Mouse (Mus musculus) embryonic facial prominence, embryonic 13.5 days (tissue): ENCODE results near the gene Eral1. TPM values are rescaled to one million over a fixed set of nuclear protein-coding genes. Genes with fewer than 3 reads are reported as not detected.

ENCODE experiments used
- ATAC-seq: fragments of 200-750 bp; cut with Nextera tagmentation; 2 replicates; pipeline ENCODE4 v1.8.0; 2017; ENCODE audit warnings: low read depth; ENCODE audit not compliant: insufficient number of reproducible peaks, insufficient read depth, low FRiP score, low TSS enrichment
- H3K27ac ChIP-seq: fragments of 300-500 bp; sonication (generic); 2 replicates; pipeline ENCODE4 v1.5.1; 2015; ENCODE audit warnings: moderate library complexity, mild to moderate bottlenecking, inconsistent platforms
- H3K27me3 ChIP-seq: fragments of 300-500 bp; sonication (generic); 2 replicates; pipeline ENCODE4 v1.6.1; 2015; ENCODE audit warnings: mild to moderate bottlenecking, inconsistent platforms
- H3K36me3 ChIP-seq: fragments of 300-500 bp; sonication (generic); 2 replicates; pipeline ENCODE4 v1.6.1; 2015; ENCODE audit warnings: mild to moderate bottlenecking, inconsistent platforms
- H3K4me1 ChIP-seq: fragments of 300-500 bp; sonication (generic); 2 replicates; pipeline ENCODE4 v1.6.1; 2015; ENCODE audit warnings: inconsistent platforms
- H3K4me2 ChIP-seq: fragments of 300-500 bp; sonication (generic); 2 replicates; pipeline ENCODE4 v1.6.1; 2015; ENCODE audit warnings: moderate library complexity, mild to moderate bottlenecking, inconsistent platforms
- H3K4me3 ChIP-seq: fragments of 300-500 bp; sonication (generic); 2 replicates; pipeline ENCODE4 v1.5.1; 2015; ENCODE audit warnings: mild to moderate bottlenecking, inconsistent platforms
- H3K9ac ChIP-seq: fragments of 300-500 bp; sonication (generic); 2 replicates; pipeline ENCODE4 v1.6.1; 2015; ENCODE audit warnings: mild to moderate bottlenecking, inconsistent platforms
- H3K9me3 ChIP-seq: fragments of 300-500 bp; sonication (generic); 2 replicates; pipeline ENCODE4 v1.6.1; 2016; ENCODE audit warnings: inconsistent platforms
- WGBS: fragments of 180-500 bp; shearing (Covaris S2); methylation state at CpG from one replicate; pipeline ENCODE4 v1.1.7; 2015; ENCODE audit warnings: mixed read lengths; 5-methylcytosine and 5-hydroxymethylcytosine counted together
- polyA plus RNA-seq: library from polyadenylated mRNA; unstranded; fragments of >200 nt; fragmentation: Nextera tagmentation; extraction: Ambion mirVana; gene quantifications from 2 replicates; pipeline ENCODE4 v1.2.1, GENCODE M21; 2015

Eral1 gene
- polyA plus RNA-seq, 1 experiment from 2014 or later = 34.8 TPM

GRCm38 (mm10) chr11:78086925-78087479, 6.8 kb upstream of the Eral1 start:
- Histone ChIP-seq H3K27me3 (no peaks in the 10 kb centered on the region; the same call in 1 of the 2 replicates), H3K4me3 (no peak overlapping the region), H3K4me1 (no peaks in the 10 kb centered on the region)

GRCm38 (mm10) chr11:78083595-78083994, 3.4 kb upstream of the Eral1 start:
- Histone ChIP-seq H3K9ac (no peak overlapping the region), H3K36me3 (no peaks in the 10 kb centered on the region), H3K4me3 (no peak overlapping the region), H3K27me3 (no peaks in the 10 kb centered on the region; the same call in 1 of the 2 replicates), H3K4me1 (peaks cover 13% of the 10 kb centered on the region), H3K4me2 (no peak overlapping the region), H3K9me3 (no peaks in the 10 kb centered on the region), H3K27ac (no peak overlapping the region)
- WGBS = 36% methylated on average over 1 of the region's 1 CpGs
- no peak for ATAC-seq

More at GRCm38 (mm10) chr11:78086925-78087479, 6.8 kb upstream of the Eral1 start:
- no peaks in the 10 kb centered on the region for H3K36me3 ChIP-seq
- no peak overlapping the region for H3K9ac ChIP-seq
- H3K27ac ChIP-seq = no peak overlapping the region
- WGBS = 68% methylated on average over 4 of the region's 4 CpGs
- no peaks in the 10 kb centered on the region for H3K9me3 ChIP-seq
- H3K4me2 ChIP-seq = no peak overlapping the region
- ATAC-seq = no peak

GRCm38 (mm10) chr11:78074666-78075065, 5.5 kb downstream of the Eral1 start:
- no peaks in the 10 kb centered on the region for H3K9me3 ChIP-seq
- peaks cover 9% of the 10 kb centered on the region for H3K4me1 ChIP-seq
- H3K4me3 ChIP-seq = no peak overlapping the region
- no peak overlapping the region for H3K9ac ChIP-seq
- H3K4me2 ChIP-seq = no peak overlapping the region
- 83% methylated on average over 4 of the region's 4 CpGs for WGBS
- H3K27me3 ChIP-seq = no peaks in the 10 kb centered on the region
- H3K27ac ChIP-seq = no peak overlapping the region
- H3K36me3 ChIP-seq = peaks cover 60% of the 10 kb centered on the region
- no peak for ATAC-seq

GRCm38 (mm10) chr11:78074277-78074652, 5.9 kb downstream of the Eral1 start:
- Histone ChIP-seq H3K36me3 (peaks cover 60% of the 10 kb centered on the region), H3K4me1 (peaks cover 5% of the 10 kb centered on the region), H3K27me3 (no peaks in the 10 kb centered on the region), H3K4me2 (no peak overlapping the region), H3K9ac (no peak overlapping the region), H3K9me3 (no peaks in the 10 kb centered on the region), H3K27ac (no peak overlapping the region), H3K4me3 (no peak overlapping the region)
- no peak for ATAC-seq
- 86% methylated on average over 2 of the region's 2 CpGs for WGBS

DNA sequence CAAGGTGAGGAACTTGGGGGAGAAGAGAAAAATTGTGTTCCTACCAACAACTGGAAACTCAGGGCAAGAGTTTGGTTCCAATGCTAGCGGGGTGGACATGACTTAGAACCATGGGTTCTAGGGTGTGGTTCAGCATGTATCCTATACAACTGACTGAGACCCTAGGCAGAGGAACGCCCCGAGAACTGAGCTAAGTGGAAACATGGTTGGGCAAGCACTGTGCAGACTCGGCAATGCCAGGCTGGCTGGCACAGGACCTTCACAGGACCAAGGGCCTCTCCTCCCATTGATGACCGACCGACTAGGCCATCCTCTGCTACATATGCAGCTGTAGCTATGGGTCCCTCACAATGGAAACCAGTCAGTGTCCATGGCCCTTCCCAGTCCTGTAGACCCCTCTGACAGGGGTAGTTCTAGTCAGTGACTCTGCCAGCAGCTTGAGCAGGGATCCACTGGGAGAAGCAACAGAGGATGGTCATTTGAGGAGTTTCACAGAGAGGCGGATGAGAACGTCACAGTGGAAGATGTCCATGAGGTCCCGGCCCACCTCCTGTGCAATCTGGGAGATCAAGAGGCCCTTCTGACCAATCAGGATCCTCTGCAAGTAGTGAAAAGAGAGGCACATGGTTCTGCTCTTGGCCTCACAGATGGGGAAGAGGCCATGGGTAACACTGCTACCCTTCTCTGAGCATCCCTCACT, 6.5 kb downstream of the Eral1 start:
- peaks cover 60% of the 10 kb centered on the region for H3K36me3 ChIP-seq
- WGBS = 96% methylated on average over 9 of the region's 9 CpGs
- no peak overlapping the region for H3K4me3 ChIP-seq
- no peaks in the 10 kb centered on the region for H3K27me3 ChIP-seq
- H3K9me3 ChIP-seq = no peaks in the 10 kb centered on the region
- ATAC-seq = no peak
- no peak overlapping the region for H3K27ac ChIP-seq
- H3K9ac ChIP-seq = no peak overlapping the region
- no peaks in the 10 kb centered on the region for H3K4me1 ChIP-seq
- no peak overlapping the region for H3K4me2 ChIP-seq

DNA sequence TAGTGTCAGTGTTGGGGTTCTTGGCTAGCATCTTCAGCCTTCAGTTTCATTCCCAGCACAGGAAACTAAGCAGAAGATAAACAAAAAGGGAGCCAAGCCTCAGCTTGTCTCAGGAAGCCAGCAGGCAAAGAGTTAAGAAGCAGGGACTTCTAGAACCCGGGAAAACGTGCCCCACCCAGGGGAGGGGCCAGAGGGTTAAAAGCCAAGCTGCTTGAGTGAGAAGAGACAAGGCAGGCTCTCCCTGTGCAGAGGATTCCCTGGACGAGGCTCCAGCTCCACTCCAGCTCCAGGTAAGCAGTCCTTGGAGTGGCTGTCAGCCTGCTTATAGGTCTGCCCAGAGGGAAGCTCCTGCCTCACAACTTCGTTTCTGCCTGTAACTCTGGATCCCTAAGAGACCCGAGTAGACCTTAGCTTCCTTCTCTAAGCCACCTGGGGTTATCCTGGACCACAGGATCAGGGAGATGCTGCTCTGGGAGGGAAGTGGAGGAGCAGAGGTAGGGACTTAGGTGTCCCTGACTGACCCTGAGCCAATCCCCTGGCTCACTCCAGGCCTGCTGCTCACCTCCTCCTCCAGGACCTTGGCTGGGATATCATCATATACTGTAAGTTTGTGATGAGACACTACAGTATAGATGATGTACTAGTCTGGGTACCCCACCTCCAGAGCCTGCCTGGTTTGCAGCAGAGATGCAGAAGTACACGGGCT, 7.6 kb downstream of the Eral1 start:
- Histone ChIP-seq H3K36me3 (peaks cover 58% of the 10 kb centered on the region), H3K4me3 (no peak overlapping the region), H3K4me2 (no peak overlapping the region), H3K9me3 (no peaks in the 10 kb centered on the region), H3K27me3 (no peaks in the 10 kb centered on the region), H3K27ac (no peak overlapping the region), H3K4me1 (no peaks in the 10 kb centered on the region), H3K9ac (no peak overlapping the region)
- ATAC-seq = no peak
- WGBS = 23% methylated on average over 6 of the region's 6 CpGs

GRCm38 (mm10) chr11:78071938-78072337, 8.2 kb downstream of the Eral1 start:
- H3K9ac ChIP-seq = no peak overlapping the region
- 79% methylated on average over 5 of the region's 5 CpGs for WGBS
- H3K4me2 ChIP-seq = no peak overlapping the region
- ATAC-seq = no peak
- peaks cover 52% of the 10 kb centered on the region for H3K36me3 ChIP-seq
- no peak overlapping the region for H3K4me3 ChIP-seq
- no peaks in the 10 kb centered on the region for H3K27me3 ChIP-seq
- no peak overlapping the region for H3K27ac ChIP-seq
- H3K4me1 ChIP-seq = no peaks in the 10 kb centered on the region
- no peaks in the 10 kb centered on the region for H3K9me3 ChIP-seq

- ATAC-seq = no peak
- Histone ChIP-seq H3K36me3 (peaks cover 29% of the 10 kb centered on the region), H3K9me3 (no peaks in the 10 kb centered on the region), H3K27ac (no peak overlapping the region), H3K27me3 (no peaks in the 10 kb centered on the region), H3K9ac (no peak overlapping the region), H3K4me2 (no peak overlapping the region), H3K4me3 (no peak overlapping the region), H3K4me1 (no peaks in the 10 kb centered on the region)
- WGBS = 84% methylated on average over 6 of the region's 6 CpGs
These were observed 10.5 kb downstream of the Eral1 start for GRCm38 (mm10) chr11:78069646-78070045.

DNA sequence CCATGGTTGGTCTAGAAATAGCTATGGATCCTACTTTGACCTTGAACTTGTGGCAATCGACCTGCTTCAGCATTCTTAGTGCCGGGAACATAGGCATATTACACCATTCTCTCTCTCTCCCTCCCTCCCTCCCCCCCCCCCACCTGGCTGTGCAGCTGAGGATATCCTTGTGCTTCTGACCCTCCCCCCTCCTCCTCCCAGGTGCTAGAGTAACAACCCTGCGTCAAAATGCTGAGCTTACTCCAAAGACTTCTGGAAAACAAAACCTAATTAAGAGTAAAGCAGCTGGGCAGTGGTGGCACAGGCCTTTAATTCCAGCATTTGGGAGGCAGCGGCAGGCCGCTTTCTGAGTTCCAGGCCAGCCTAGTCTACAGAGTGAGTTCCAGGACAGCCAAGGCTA, 11.1 kb downstream of the Eral1 start:
- no peak overlapping the region for H3K4me2 ChIP-seq
- H3K36me3 ChIP-seq = peaks cover 24% of the 10 kb centered on the region
- no peak for ATAC-seq
- WGBS = 82% methylated on average over 5 of the region's 5 CpGs
- H3K4me3 ChIP-seq = no peak overlapping the region
- H3K9me3 ChIP-seq = no peaks in the 10 kb centered on the region
- H3K27me3 ChIP-seq = no peaks in the 10 kb centered on the region
- H3K27ac ChIP-seq = no peak overlapping the region
- H3K4me1 ChIP-seq = no peaks in the 10 kb centered on the region
- no peak overlapping the region for H3K9ac ChIP-seq

DNA sequence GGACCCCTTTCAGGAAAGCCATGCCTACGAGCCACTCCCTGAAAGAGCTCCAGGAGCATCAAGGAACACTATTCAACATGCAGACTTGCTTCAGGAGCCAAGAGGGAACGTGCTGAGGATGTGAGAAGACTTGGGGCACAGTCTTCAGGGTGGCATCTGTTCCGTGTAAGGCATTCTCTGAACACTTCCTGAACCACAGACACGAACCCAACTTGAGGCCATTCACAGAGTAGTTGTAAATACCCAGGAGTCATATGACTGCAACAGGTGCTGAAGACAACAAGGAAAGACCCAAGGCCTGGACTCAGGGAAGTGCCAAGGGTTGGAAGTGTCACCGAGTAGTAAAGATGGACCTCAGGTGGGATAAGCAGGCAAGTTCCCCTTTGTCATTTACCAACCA, 12.6 kb downstream of the Eral1 start:
- Histone ChIP-seq H3K27ac (no peak overlapping the region), H3K9me3 (no peaks in the 10 kb centered on the region), H3K4me2 (no peak overlapping the region), H3K4me3 (no peak overlapping the region), H3K9ac (no peak overlapping the region), H3K27me3 (no peaks in the 10 kb centered on the region), H3K4me1 (no peaks in the 10 kb centered on the region), H3K36me3 (peaks cover 10% of the 10 kb centered on the region)
- ATAC-seq = no peak
- WGBS = 71% methylated on average over 5 of the region's 5 CpGs

- Histone ChIP-seq H3K36me3 (peaks cover 1% of the 10 kb centered on the region), H3K4me3 (no peak overlapping the region), H3K9ac (no peak overlapping the region), H3K9me3 (no peaks in the 10 kb centered on the region), H3K27me3 (no peaks in the 10 kb centered on the region), H3K4me2 (no peak overlapping the region), H3K4me1 (no peaks in the 10 kb centered on the region), H3K27ac (no peak overlapping the region)
- 71% methylated on average over 2 of the region's 2 CpGs for WGBS
- no peak for ATAC-seq
These were observed 13.5 kb downstream of the Eral1 start for GRCm38 (mm10) chr11:78066641-78067040.

- no peak overlapping the region for H3K4me2 ChIP-seq
- no peaks in the 10 kb centered on the region for H3K27me3 ChIP-seq
- no peaks in the 10 kb centered on the region for H3K4me1 ChIP-seq
- no peak overlapping the region for H3K4me3 ChIP-seq
- no peaks in the 10 kb centered on the region for H3K9me3 ChIP-seq
- H3K9ac ChIP-seq = no peak overlapping the region
- no peak for ATAC-seq
- 56% methylated on average over 2 of the region's 2 CpGs for WGBS
- no peaks in the 10 kb centered on the region for H3K36me3 ChIP-seq
- H3K27ac ChIP-seq = no peak overlapping the region
These were observed 14.3 kb downstream of the Eral1 start for GRCm38 (mm10) chr11:78065906-78066305.
